Mouse (Mus musculus): ENCODE data around the gene Cldn11. TPM values are rescaled to one million over a fixed set of nuclear protein-coding genes. Genes with fewer than 3 reads are reported as not detected.

Gene Cldn11
- not detected for polyA plus RNA-seq (2017; shearing (Covaris generic))

GRCm38 (mm10) chr3:31149706-31150105 lies at the start of gene Cldn11:
TSS of gene Cldn11 (plus strand) at chr3:31149920.

Other genes starting within 250 kb of the Cldn11 start
- gene Phc3, start 180.5 kb upstream of the Cldn11 start, polyA plus RNA-seq (2017; shearing (Covaris generic)) = 41.0 TPM
- 3.2 TPM for gene Prkci, start 154.2 kb upstream of the Cldn11 start, polyA plus RNA-seq (2017; shearing (Covaris generic))
- 66.6 TPM for gene Skil, start 54.9 kb upstream of the Cldn11 start, polyA plus RNA-seq (2017; shearing (Covaris generic))
- not detected for gene Slc7a14, start 160.5 kb downstream of the Cldn11 start, polyA plus RNA-seq (2017; shearing (Covaris generic))

Data from inflammation-experienced regulatory T-cells, adult 16 weeks (primary cell).